26 mouse cellular contexts compared by ENCODE assay signal in the genomic region with DNA sequence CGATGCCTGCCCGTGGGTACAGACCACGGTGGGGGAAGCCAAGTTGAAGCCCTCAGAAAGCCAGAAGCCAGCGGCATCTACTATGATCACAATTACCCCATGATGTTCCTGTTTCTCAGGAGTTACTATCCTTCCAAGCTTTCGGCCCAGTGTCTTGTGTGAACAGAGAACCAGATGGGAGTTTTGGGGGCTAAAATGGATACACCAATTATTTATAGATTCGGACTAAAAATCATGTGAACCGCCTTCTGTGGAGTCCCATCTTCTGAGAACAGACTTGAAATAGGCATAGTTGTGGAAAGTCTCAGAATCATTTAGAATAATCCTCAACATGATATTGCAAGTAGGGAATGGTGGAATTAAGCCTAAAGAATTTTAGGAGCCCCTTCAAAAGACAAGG.
DNase-seq lines count a peak whose midpoint lies in the region; ATAC-seq and TF ChIP-seq lines count a peak whose summit lies in the region.
"Had no signal": no experiment of that assay in that cellular context is flagged by ENCODE, and none has a peak within 500 bp of the region (broad histone marks: within the 10 kb centered on the region; RNA-seq: fewer than 3 reads in every experiment).

No protein-coding gene starts in this region.

- TF ChIP-seq CTCF in left cerebral cortex, adult 2 months (IDR thresholded peaks at IDR 0.05) = no peak

- no peak overlapping the region for H3K4me2 ChIP-seq in midbrain, embryonic 11.5 days
- H3K4me2 ChIP-seq: embryonic facial prominence, embryonic 12.5 days; forebrain, embryonic 13.5 days; forebrain, embryonic 15.5 days had no signal

- H3K4me3 ChIP-seq in left cerebral cortex, adult 2 months = no peak overlapping the region
- H3K4me3 ChIP-seq in midbrain, embryonic 11.5 days (ENCODE audit: low read depth, low read length) = no peak overlapping the region
- H3K4me3 ChIP-seq: embryonic facial prominence, embryonic 10.5 days; embryonic facial prominence, embryonic 12.5 days; forebrain, embryonic 13.5 days; forebrain, embryonic 15.5 days had no signal

- peaks cover 11% of the 10 kb centered on the region for H3K4me1 ChIP-seq in midbrain, embryonic 11.5 days (ENCODE audit: control insufficient read depth, insufficient read depth, low read length)

- peak overlapping the region; percentile 72 for H3K27ac ChIP-seq in left cerebral cortex, adult 2 months
- no peak overlapping the region for H3K27ac ChIP-seq in midbrain, embryonic 11.5 days (ENCODE audit: low read depth, low read length)
- H3K27ac ChIP-seq: embryonic facial prominence, embryonic 10.5 days; embryonic facial prominence, embryonic 12.5 days; forebrain, embryonic 13.5 days; forebrain, embryonic 15.5 days had no signal

- DNase-seq in frontal cortex, postnatal 36 days (ENCODE audit: low spot score in 2 of 2) = no peak
- DNase-seq in left cerebral cortex, adult 2 months (ENCODE audit: extremely low spot score in 1 of 2, low spot score in 2 of 2) = no peak
- DNase-seq in left cerebral cortex, adult 11 months (ENCODE audit: low spot score) = no peak
- peak; percentile 44 to 62 for DNase-seq in right cerebral cortex, postnatal 10 days (ENCODE audit: low spot score in 2 of 2)
- DNase-seq in right cerebral cortex, adult 2 months (ENCODE audit: low spot score in 2 of 2) = no peak
- DNase-seq in midbrain, embryonic 11.5 days (ENCODE audit: low spot score, missing footprints) = no peak
- DNase-seq: adrenal gland, adult 8-10 months; adrenal gland, postnatal 14 days; adrenal gland, postnatal 36 days; B cell, adult 2 months; cerebellum, adult 11 months; cerebellum, adult 18-20 months; cerebellum, adult 8-10 months; cerebellum, adult 9-11 months; cerebellum, postnatal 14 days; cerebellum, postnatal 36 days had no signal

- 94% methylated on average over 7 of the region's 7 CpGs for WGBS in midbrain, embryonic 11.5 days

- no peaks in the 10 kb centered on the region for H3K27me3 ChIP-seq in midbrain, embryonic 11.5 days (ENCODE audit: control insufficient read depth, insufficient read depth, low read length)
- H3K27me3 ChIP-seq: CH12.LX; embryonic facial prominence, embryonic 12.5 days; forebrain, embryonic 13.5 days; forebrain, embryonic 15.5 days; Patski had no signal

- H3K9me3 ChIP-seq in midbrain, embryonic 11.5 days (ENCODE audit: control insufficient read depth, low read length) = no peaks in the 10 kb centered on the region
- H3K9me3 ChIP-seq: embryonic facial prominence, embryonic 10.5 days; embryonic facial prominence, embryonic 12.5 days; forebrain, embryonic 13.5 days; forebrain, embryonic 15.5 days had no signal

- intact Hi-C loops in left cerebral cortex, adult 2 months (cut with DNase I) = loop anchor here (5.0 to 10.0 kb wide), 5 partner anchors 335 to 1468 kb away; no protein-coding TSS in a partner anchor

- H3K36me3 ChIP-seq in midbrain, embryonic 11.5 days (ENCODE audit: control insufficient read depth, insufficient read depth, low read length) = no peaks in the 10 kb centered on the region
- H3K36me3 ChIP-seq: embryonic facial prominence, embryonic 10.5 days; embryonic facial prominence, embryonic 12.5 days; forebrain, embryonic 15.5 days; G1E had no signal

- peak; percentile 41 for ATAC-seq in frontal cortex, adult (ENCODE audit: low TSS enrichment)
- ATAC-seq in midbrain, embryonic 11.5 days (ENCODE audit: low FRiP score) = no peak
- ATAC-seq: activated CD4-positive, CD25-positive, alpha-beta regulatory T cell, adult 4 months; CD4-positive, CD25-positive, alpha-beta regulatory T cell, adult 4 months; forebrain, embryonic 13.5 days; forebrain, embryonic 15.5 days; Patski had no signal

- H3K9ac ChIP-seq in midbrain, embryonic 11.5 days (ENCODE audit: low read length) = no peak overlapping the region
- H3K9ac ChIP-seq: embryonic facial prominence, embryonic 12.5 days; forebrain, embryonic 13.5 days; forebrain, embryonic 15.5 days had no signal

Comparison
In these comparisons a context has a peak if more than half of its experiments do, and no peak if none do; other contexts are left out.
1. DNase-seq: peak in right cerebral cortex, postnatal 10 days (2 of 2); none in frontal cortex, postnatal 36 days (0 of 2), left cerebral cortex, adult 2 months (0 of 2), left cerebral cortex, adult 11 months (single experiment), right cerebral cortex, adult 2 months (0 of 2) and midbrain, embryonic 11.5 days (single experiment).